Mouse (Mus musculus) hindlimb bud, embryonic 11.5 days (tissue): ENCODE measurements around the gene Olfr548-ps1.
"Not testable (repeated sequence)": the region's sequence is repeated elsewhere in the genome, so short reads cannot be mapped to it uniquely, and the experiment has no call there.

Experiments used
- DNase-seq: peaks from one replicate; pipeline ENCODE4 v3.0.0-alpha.2; 2012; ENCODE audit warnings: low read depth, low spot score; ENCODE audit errors: extremely low spot score

Olfr548-ps1 gene

GRCm38 (mm10) chr7:102540596-102540995 is at the start of gene Olfr548-ps1:
TSS of gene Olfr548-ps1 (plus strand) at chr7:102540896.
- DNase-seq: no peak

GRCm38 (mm10) chr7:102494416-102494815 is 46.3 kb upstream of the Olfr548-ps1 start:
- not testable (repeated sequence) for DNase-seq

GRCm38 (mm10) chr7:102499473-102499872 is 41.2 kb upstream of the Olfr548-ps1 start, which contains the start of gene Olfr545:
TSS of gene Olfr545 (minus strand) at chr7:102499573.
- DNase-seq: no peak

- no peak for DNase-seq
These were observed 38.7 kb upstream of the Olfr548-ps1 start for GRCm38 (mm10) chr7:102501986-102502385.

GRCm38 (mm10) chr7:102506848-102507247 is 33.8 kb upstream of the Olfr548-ps1 start:
- peak; percentile 63 for DNase-seq

- DNase-seq: no peak
These were observed 32.6 kb upstream of the Olfr548-ps1 start for GRCm38 (mm10) chr7:102508066-102508465.

GRCm38 (mm10) chr7:102508666-102509065 is 32.0 kb upstream of the Olfr548-ps1 start:
- no peak for DNase-seq

GRCm38 (mm10) chr7:102509726-102510125 is 31.0 kb upstream of the Olfr548-ps1 start:
- no peak for DNase-seq

GRCm38 (mm10) chr7:102511927-102512326 is 28.8 kb upstream of the Olfr548-ps1 start:
- no peak for DNase-seq

GRCm38 (mm10) chr7:102512814-102513435 is 27.8 kb upstream of the Olfr548-ps1 start:
- peak; percentile 35 for DNase-seq

- no peak for DNase-seq
These were observed 26.6 kb upstream of the Olfr548-ps1 start for GRCm38 (mm10) chr7:102514144-102514543.

GRCm38 (mm10) chr7:102516261-102517050 is 24.2 kb upstream of the Olfr548-ps1 start:
- no peak for DNase-seq

GRCm38 (mm10) chr7:102517051-102517335 is 23.7 kb upstream of the Olfr548-ps1 start:
- no peak for DNase-seq

- DNase-seq: no peak
These were observed 11.6 kb upstream of the Olfr548-ps1 start for GRCm38 (mm10) chr7:102529052-102529451.

GRCm38 (mm10) chr7:102534449-102534848 is 6.2 kb upstream of the Olfr548-ps1 start, which contains the start of gene Olfr547:
TSS of gene Olfr547 (plus strand) at chr7:102534749.
- DNase-seq: no peak

- no peak for DNase-seq
These were observed 555 bp downstream of the Olfr548-ps1 start for GRCm38 (mm10) chr7:102541251-102541650.

GRCm38 (mm10) chr7:102549570-102549969 is 8.9 kb downstream of the Olfr548-ps1 start, which contains the start of gene Olfr549:
TSS of gene Olfr549 (plus strand) at chr7:102549870.
- no peak for DNase-seq

GRCm38 (mm10) chr7:102553279-102553678 is 12.6 kb downstream of the Olfr548-ps1 start:
- no peak for DNase-seq

GRCm38 (mm10) chr7:102564999-102565997 is 24.6 kb downstream of the Olfr548-ps1 start, which contains the start of gene Trim21:
TSS of gene Trim21 (minus strand) at chr7:102565486.
- peak; percentile 39 for DNase-seq

- DNase-seq: no peak
These were observed 25.5 kb downstream of the Olfr548-ps1 start for GRCm38 (mm10) chr7:102566219-102566618.

GRCm38 (mm10) chr7:102571142-102571541 is 30.4 kb downstream of the Olfr548-ps1 start, which contains the start of gene Olfr550:
TSS of gene Olfr550 (plus strand) at chr7:102571442.
- DNase-seq: no peak
